Mouse (Mus musculus) intestine, embryonic 15.5 days (tissue): Measurements from ENCODE around the gene Rab11fip4. TPM values are rescaled to one million over a fixed set of nuclear protein-coding genes. Genes with fewer than 3 reads are reported as not detected.

Source experiments
- ATAC-seq: fragments of 200-750 bp; cut with Nextera tagmentation; 2 replicates; pipeline ENCODE4 v1.8.0; 2017; ENCODE audit warnings: moderate TSS enrichment, moderate library complexity
- H3K27ac ChIP-seq: fragments of 300-500 bp; sonication (generic); 2 replicates; pipeline ENCODE4 v1.5.1; 2015; ENCODE audit warnings: mild to moderate bottlenecking, inconsistent platforms
- H3K27me3 ChIP-seq: fragments of 300-500 bp; sonication (generic); replicated peaks from 2 replicates; pipeline ENCODE4 v1.6.1; 2015; ENCODE audit warnings: inconsistent platforms
- H3K36me3 ChIP-seq: fragments of 300-500 bp; sonication (generic); 2 replicates; pipeline ENCODE4 v1.6.1; 2015; ENCODE audit warnings: inconsistent platforms
- H3K4me1 ChIP-seq: fragments of 300-500 bp; sonication (generic); replicated peaks from 2 replicates; pipeline ENCODE4 v1.6.1; 2015; ENCODE audit warnings: inconsistent platforms
- H3K4me2 ChIP-seq: fragments of 300-500 bp; sonication (generic); replicated peaks from 2 replicates; pipeline ENCODE4 v1.6.1; 2015; ENCODE audit warnings: mild to moderate bottlenecking, inconsistent platforms
- H3K4me3 ChIP-seq: fragments of 300-500 bp; sonication (generic); replicated peaks from 2 replicates; pipeline ENCODE4 v1.5.1; 2015; ENCODE audit warnings: inconsistent platforms
- H3K9ac ChIP-seq: fragments of 300-500 bp; sonication (generic); 2 replicates; pipeline ENCODE4 v1.6.1; 2015; ENCODE audit warnings: inconsistent platforms
- H3K9me3 ChIP-seq: fragments of 300-500 bp; sonication (generic); 2 replicates; pipeline ENCODE4 v1.6.1; 2016; ENCODE audit warnings: inconsistent platforms
- WGBS: fragments of 180-500 bp; shearing (Covaris S2); methylation state at CpG from one replicate; pipeline ENCODE4 v1.1.7; 2015; 5-methylcytosine and 5-hydroxymethylcytosine counted together
- polyA plus RNA-seq: library from polyadenylated mRNA; unstranded; fragments of >200 nt; fragmentation: Nextera tagmentation; extraction: Ambion mirVana; gene quantifications from 2 replicates; pipeline ENCODE4 v1.2.1, GENCODE M21; 2015

The Rab11fip4 gene
- polyA plus RNA-seq, 1 experiment from 2014 or later, result 1.8 TPM

DNA sequence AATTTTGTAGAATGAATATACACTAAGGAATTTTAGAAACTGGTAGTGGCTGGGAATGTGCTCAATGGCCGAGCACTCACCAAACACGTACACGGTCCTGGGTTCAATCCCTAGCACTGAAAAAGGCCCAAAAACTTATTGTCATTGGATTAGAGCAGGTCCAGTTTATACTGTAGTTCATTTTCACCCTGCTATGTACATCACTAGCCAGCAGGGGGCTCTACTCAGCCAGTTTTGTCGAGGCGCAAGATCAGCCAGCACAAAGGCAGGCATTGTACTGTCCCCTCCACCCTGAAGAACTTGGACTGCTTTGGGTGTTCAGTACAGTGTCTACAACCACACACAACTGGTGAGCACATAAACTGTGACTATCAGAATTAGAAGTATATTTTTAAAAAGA is 6.8 kb upstream of the Rab11fip4 start:
- Histone ChIP-seq H3K9ac (no peak overlapping the region), H3K4me2 (no peak overlapping the region), H3K4me1 (no peaks in the 10 kb centered on the region), H3K36me3 (no peaks in the 10 kb centered on the region), H3K4me3 (no peak overlapping the region), H3K27me3 (peaks cover 10% of the 10 kb centered on the region), H3K27ac (no peak overlapping the region), H3K9me3 (no peaks in the 10 kb centered on the region)
- peak; percentile 43 for ATAC-seq
- WGBS, result 15% methylated on average over 5 of the region's 5 CpGs

- no peak overlapping the region for H3K4me3 ChIP-seq
- no peak overlapping the region for H3K4me2 ChIP-seq
- no peaks in the 10 kb centered on the region for H3K36me3 ChIP-seq
- no peak overlapping the region for H3K27ac ChIP-seq
- ATAC-seq, result no peak
- peaks cover 7% of the 10 kb centered on the region for H3K4me1 ChIP-seq
- H3K9me3 ChIP-seq, result no peaks in the 10 kb centered on the region
- H3K9ac ChIP-seq, result no peak overlapping the region
- WGBS, result 54% methylated on average over 14 of the region's 14 CpGs
- H3K27me3 ChIP-seq, result peaks cover 55% of the 10 kb centered on the region
Observed at GRCm38 (mm10) chr11:79589317-79590075, 1.5 kb upstream of the Rab11fip4 start.

DNA sequence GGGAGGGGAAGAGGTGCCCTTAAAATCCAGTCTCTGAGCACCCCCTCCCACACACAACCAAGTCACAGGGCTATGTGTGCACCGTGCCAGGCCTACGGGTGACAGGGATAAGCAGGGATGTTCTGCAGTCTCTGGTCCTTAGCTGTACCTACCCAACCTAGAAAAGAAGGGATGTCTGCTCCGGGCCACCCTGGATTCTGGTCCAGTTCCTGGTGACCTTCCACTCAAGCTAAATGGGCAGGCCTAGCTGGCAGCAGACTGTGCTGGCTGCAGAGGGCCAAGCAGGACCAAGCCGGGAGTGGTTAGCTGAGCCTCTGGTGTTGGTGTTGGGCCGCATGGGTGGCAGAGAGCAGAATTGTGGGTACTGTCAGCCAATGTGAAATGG is 571 bp downstream of the Rab11fip4 start:
- Histone ChIP-seq H3K36me3 (no peaks in the 10 kb centered on the region), H3K4me3 (peak overlapping the region; percentile 54), H3K4me2 (peak overlapping the region; percentile 97), H3K9ac (peak overlapping the region; percentile 34; the same call in 1 of the 2 replicates), H3K27ac (no peak overlapping the region), H3K4me1 (peaks cover 7% of the 10 kb centered on the region), H3K27me3 (peaks cover 55% of the 10 kb centered on the region), H3K9me3 (no peaks in the 10 kb centered on the region)
- WGBS, result 44% methylated on average over 5 of the region's 5 CpGs
- ATAC-seq, result no peak

DNA sequence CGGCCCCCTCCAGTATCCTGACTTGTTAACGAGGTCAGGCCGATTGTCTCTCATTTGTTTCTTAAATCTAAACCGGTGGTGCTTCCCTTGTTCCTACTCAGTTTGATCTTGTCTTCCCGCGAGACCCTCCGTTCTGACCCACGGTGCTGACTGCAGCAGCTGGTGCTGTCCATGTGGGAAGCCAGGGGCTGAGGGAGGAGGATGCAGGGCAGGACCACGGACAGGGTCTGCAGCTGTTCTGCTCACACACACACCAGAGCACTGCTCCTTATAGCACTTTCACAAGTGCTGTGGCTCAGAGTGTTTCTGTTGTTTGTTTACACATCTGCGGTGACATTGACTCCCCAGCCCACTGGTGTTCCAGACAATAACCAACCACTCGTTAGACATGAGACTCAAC is 2.5 kb downstream of the Rab11fip4 start:
- 28% methylated on average over 11 of the region's 11 CpGs for WGBS
- Histone ChIP-seq H3K27me3 (peaks cover 52% of the 10 kb centered on the region), H3K4me3 (no peak overlapping the region), H3K9ac (no peak overlapping the region), H3K27ac (no peak overlapping the region), H3K4me1 (peaks cover 7% of the 10 kb centered on the region), H3K4me2 (no peak overlapping the region), H3K36me3 (no peaks in the 10 kb centered on the region), H3K9me3 (no peaks in the 10 kb centered on the region)
- ATAC-seq, result no peak

DNA sequence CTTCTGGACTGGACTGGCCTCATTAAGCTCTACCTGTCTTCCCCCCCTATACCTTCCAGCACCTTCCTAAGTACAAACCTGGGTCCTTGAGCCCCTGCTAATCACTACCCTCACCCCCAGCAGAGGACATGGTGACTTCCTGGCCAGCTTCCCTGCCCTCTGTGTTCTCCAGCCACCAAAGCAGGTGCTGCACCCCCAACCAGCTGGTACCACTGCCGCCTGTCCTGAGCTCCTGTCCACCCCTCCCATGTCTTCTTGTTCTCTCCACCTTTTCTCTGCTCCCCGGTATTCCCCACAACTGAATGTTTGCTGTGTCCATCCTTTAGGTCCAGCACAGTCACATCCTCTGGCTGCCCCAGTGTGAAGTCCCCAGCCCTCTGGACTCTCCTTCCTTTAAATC is 19.4 kb downstream of the Rab11fip4 start:
- 60% methylated on average over 2 of the region's 2 CpGs for WGBS
- no peak overlapping the region for H3K4me3 ChIP-seq
- no peak for ATAC-seq
- H3K9me3 ChIP-seq, result no peaks in the 10 kb centered on the region
- H3K4me2 ChIP-seq, result no peak overlapping the region
- no peak overlapping the region for H3K27ac ChIP-seq
- peaks cover 30% of the 10 kb centered on the region for H3K4me1 ChIP-seq
- H3K27me3 ChIP-seq, result no peaks in the 10 kb centered on the region
- H3K9ac ChIP-seq, result no peak overlapping the region
- H3K36me3 ChIP-seq, result no peaks in the 10 kb centered on the region

DNA sequence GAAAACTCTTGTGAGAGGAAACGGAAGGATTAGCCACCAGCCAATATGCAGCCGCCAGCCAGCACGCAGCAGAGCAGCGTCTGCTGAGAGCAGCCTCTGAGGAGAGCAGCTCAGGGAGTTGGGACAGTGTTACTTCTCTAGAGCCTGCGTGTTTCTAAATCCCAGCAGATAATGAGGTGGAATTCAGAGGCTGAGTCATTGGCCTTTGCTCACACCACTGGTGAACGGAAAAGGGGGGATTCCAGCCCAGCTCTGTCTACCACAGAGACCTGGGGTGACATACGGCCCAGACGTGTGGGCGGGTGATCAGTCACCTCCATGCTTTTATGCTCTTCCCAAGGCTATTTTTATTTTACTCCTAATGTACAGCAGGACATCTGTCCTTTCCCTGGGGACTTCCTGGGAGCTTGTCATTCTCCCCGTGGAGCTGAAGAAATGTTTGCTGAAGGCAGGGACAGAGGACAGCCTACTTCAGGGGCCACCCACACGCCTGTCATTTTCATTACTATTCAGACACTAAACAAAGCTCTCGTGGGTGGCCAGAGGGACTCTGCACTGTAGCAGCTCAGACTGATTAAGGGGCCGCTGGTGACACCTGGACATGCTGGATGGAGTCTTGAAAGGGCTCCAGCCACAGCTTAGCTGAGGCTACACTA is 20.1 kb downstream of the Rab11fip4 start:
- Histone ChIP-seq H3K9ac (no peak overlapping the region), H3K4me1 (peaks cover 30% of the 10 kb centered on the region), H3K27ac (peak overlapping the region; percentile 52; the same call in 1 of the 2 replicates), H3K4me3 (no peak overlapping the region), H3K27me3 (no peaks in the 10 kb centered on the region), H3K4me2 (peak overlapping the region; percentile 28; the same call in 1 of the 2 replicates), H3K36me3 (no peaks in the 10 kb centered on the region), H3K9me3 (no peaks in the 10 kb centered on the region)
- peak; percentile 53; the same call in 1 of the 2 replicates for ATAC-seq
- 17% methylated on average over 13 of the region's 13 CpGs for WGBS

- Histone ChIP-seq H3K4me1 (peaks cover 30% of the 10 kb centered on the region), H3K9me3 (no peaks in the 10 kb centered on the region), H3K9ac (no peak overlapping the region), H3K4me2 (no peak overlapping the region), H3K27me3 (no peaks in the 10 kb centered on the region), H3K36me3 (no peaks in the 10 kb centered on the region), H3K4me3 (no peak overlapping the region), H3K27ac (no peak overlapping the region)
- no peak for ATAC-seq
- WGBS, result 14% methylated on average over 1 of the region's 1 CpGs
Observed at GRCm38 (mm10) chr11:79612046-79612600, 21.1 kb downstream of the Rab11fip4 start.

GRCm38 (mm10) chr11:79613084-79613483 is 22.1 kb downstream of the Rab11fip4 start:
- no peaks in the 10 kb centered on the region for H3K36me3 ChIP-seq
- ATAC-seq, result no peak

GRCm38 (mm10) chr11:79613711-79614110 is 22.7 kb downstream of the Rab11fip4 start:
- no peaks in the 10 kb centered on the region for H3K9me3 ChIP-seq
- no peak for ATAC-seq
- 53% methylated on average over 4 of the region's 4 CpGs for WGBS

More at GRCm38 (mm10) chr11:79613084-79613483, 22.1 kb downstream of the Rab11fip4 start:
- no peaks in the 10 kb centered on the region for H3K9me3 ChIP-seq
- no peak overlapping the region for H3K4me3 ChIP-seq
- no peak overlapping the region for H3K27ac ChIP-seq
- no peaks in the 10 kb centered on the region for H3K27me3 ChIP-seq
- H3K4me1 ChIP-seq, result peaks cover 30% of the 10 kb centered on the region
- no peak overlapping the region for H3K9ac ChIP-seq
- no peak overlapping the region for H3K4me2 ChIP-seq
- 51% methylated on average over 3 of the region's 3 CpGs for WGBS

GRCm38 (mm10) chr11:79614880-79615279 is 23.9 kb downstream of the Rab11fip4 start:
- H3K27ac ChIP-seq, result no peak overlapping the region
- no peaks in the 10 kb centered on the region for H3K27me3 ChIP-seq
- ATAC-seq, result no peak
- H3K4me2 ChIP-seq, result no peak overlapping the region
- peaks cover 30% of the 10 kb centered on the region for H3K4me1 ChIP-seq
- H3K4me3 ChIP-seq, result no peak overlapping the region
- H3K9me3 ChIP-seq, result no peaks in the 10 kb centered on the region
- H3K9ac ChIP-seq, result no peak overlapping the region
- H3K36me3 ChIP-seq, result no peaks in the 10 kb centered on the region
- WGBS, result 79% methylated on average over 3 of the region's 3 CpGs

More at GRCm38 (mm10) chr11:79613711-79614110, 22.7 kb downstream of the Rab11fip4 start:
- Histone ChIP-seq H3K4me2 (no peak overlapping the region), H3K27me3 (no peaks in the 10 kb centered on the region), H3K27ac (no peak overlapping the region), H3K36me3 (no peaks in the 10 kb centered on the region), H3K9ac (no peak overlapping the region), H3K4me1 (peaks cover 30% of the 10 kb centered on the region), H3K4me3 (no peak overlapping the region)

DNA sequence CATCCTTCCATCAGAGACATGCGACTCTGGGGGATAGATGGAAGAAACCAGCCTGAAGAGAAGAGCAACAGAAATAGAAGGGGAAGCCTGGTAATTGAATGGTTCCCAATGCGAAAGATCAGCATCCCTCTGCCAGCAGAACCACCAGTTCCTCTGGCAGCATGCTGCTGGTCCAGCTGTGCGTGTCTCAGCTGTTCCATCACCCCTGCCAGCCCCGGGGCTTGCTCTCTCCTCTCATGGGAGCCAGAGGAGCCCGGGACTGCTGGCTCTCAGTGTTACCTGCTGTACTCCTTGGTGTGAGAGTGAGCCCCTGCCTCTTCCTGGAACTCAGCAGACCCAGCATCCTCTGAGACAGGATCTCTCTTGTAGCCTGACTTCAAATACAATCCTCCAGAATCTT is 24.9 kb downstream of the Rab11fip4 start:
- H3K4me1 ChIP-seq, result peaks cover 22% of the 10 kb centered on the region
- H3K27me3 ChIP-seq, result no peaks in the 10 kb centered on the region
- H3K9me3 ChIP-seq, result no peaks in the 10 kb centered on the region
- no peak overlapping the region for H3K4me3 ChIP-seq
- ATAC-seq, result no peak
- 56% methylated on average over 5 of the region's 5 CpGs for WGBS
- no peaks in the 10 kb centered on the region for H3K36me3 ChIP-seq
- H3K4me2 ChIP-seq, result no peak overlapping the region
- no peak overlapping the region for H3K9ac ChIP-seq
- no peak overlapping the region for H3K27ac ChIP-seq

GRCm38 (mm10) chr11:79617991-79618390 is 27.0 kb downstream of the Rab11fip4 start:
- Histone ChIP-seq H3K27ac (no peak overlapping the region), H3K9me3 (no peaks in the 10 kb centered on the region), H3K9ac (no peak overlapping the region), H3K27me3 (no peaks in the 10 kb centered on the region), H3K36me3 (no peaks in the 10 kb centered on the region), H3K4me1 (peaks cover 2% of the 10 kb centered on the region; the same call in 1 of the 2 replicates), H3K4me3 (no peak overlapping the region), H3K4me2 (no peak overlapping the region)
- WGBS, result 83% methylated on average over 8 of the region's 8 CpGs
- ATAC-seq, result no peak
